Mouse (Mus musculus): ENCODE measurements around the gene Olfr569. TPM values are rescaled to one million over a fixed set of nuclear protein-coding genes. Genes with fewer than 3 reads are reported as not detected.

Olfr569 gene
- polyA plus RNA-seq (2012; fragmentation: generic; extraction: Trizol), result not detected

DNA sequence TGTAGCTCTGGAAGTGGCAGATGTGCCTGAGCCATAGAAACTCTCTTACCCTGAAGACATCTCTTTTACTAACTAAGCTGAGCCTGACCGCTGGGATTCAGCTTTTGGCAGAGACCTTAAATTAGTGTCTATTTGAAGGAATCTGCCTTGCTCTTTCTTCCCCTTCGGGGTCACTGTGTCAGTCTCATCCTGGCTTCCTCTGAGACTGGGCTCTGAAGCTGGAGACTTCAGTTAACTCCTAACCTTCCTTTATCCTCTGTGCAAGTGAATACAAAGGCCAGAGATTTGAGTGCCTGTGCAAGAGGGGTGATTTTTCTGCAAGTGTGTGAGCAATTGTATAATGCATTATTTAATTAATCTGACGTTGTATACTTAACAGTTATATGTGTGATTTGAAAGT is at the start of gene Olfr569:
Gene Olfr569, minus strand, starts transcription at position 101 of the 400 bp plus-strand sequence.
- Histone ChIP-seq H3K27me3 (ENCODE audit: control insufficient read depth, insufficient read depth, insufficient read length) (no peaks in the 10 kb centered on the region), H3K36me3 (ENCODE audit: control insufficient read depth, insufficient read depth) (no peaks in the 10 kb centered on the region), H3K4me2 (ENCODE audit: low read depth) (no peak within 1 kb of the TSS), H3ac (ENCODE audit: control insufficient read depth, insufficient read length) (no peak within 1 kb of the TSS), H3K4me3 (no peak within 1 kb of the TSS), H3K79me2 (ENCODE audit: control insufficient read depth, insufficient read depth) (no peaks in the 10 kb centered on the region)
- TF ChIP-seq MYOG (IDR thresholded peaks at IDR 0.05; ENCODE audit: control insufficient read depth in 1 of 3, insufficient read depth in 1 of 3, insufficient read length in 2 of 3, low read depth in 2 of 3), result no peak
- TF ChIP-seq MYOD1 (IDR thresholded peaks at IDR 0.05; ENCODE audit: control insufficient read depth in 1 of 3, insufficient read length in 2 of 3, low read depth in 2 of 3), result no peak
- TF ChIP-seq REST (IDR thresholded peaks at IDR 0.05; ENCODE audit: insufficient read depth, insufficient read length), result no peak
- no peak for TF ChIP-seq USF1 (IDR thresholded peaks at IDR 0.05; ENCODE audit: low read depth)
- TF ChIP-seq CEBPB (IDR thresholded peaks at IDR 0.05; ENCODE audit: insufficient read depth, poor library complexity, severe bottlenecking), result no peak
- no peak for TF ChIP-seq E2F4 (IDR thresholded peaks at IDR 0.05; ENCODE audit: insufficient read depth)

DNA sequence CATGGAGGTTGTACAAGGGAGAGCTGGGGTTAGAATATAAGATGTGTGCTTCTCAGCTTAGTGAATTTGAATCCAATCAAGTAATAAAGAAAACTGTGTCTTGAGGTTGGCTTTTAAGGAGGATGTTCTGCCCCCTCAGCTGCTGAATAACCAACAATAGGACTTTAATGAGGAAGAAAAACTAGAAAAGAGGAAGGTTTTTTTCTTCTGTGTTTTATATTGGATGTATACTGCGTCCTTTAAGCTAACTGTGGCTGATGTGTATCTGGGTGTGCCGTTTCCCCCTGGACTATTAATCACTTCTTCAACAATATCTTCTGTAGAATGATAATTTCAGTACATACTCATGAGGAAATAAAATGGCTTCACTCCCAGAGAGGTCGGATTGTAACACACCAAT is 36.4 kb upstream of the Olfr569 start:
- H3K4me3 ChIP-seq, result no peak overlapping the region
- H3ac ChIP-seq (ENCODE audit: control insufficient read depth, insufficient read length), result no peak overlapping the region

DNA sequence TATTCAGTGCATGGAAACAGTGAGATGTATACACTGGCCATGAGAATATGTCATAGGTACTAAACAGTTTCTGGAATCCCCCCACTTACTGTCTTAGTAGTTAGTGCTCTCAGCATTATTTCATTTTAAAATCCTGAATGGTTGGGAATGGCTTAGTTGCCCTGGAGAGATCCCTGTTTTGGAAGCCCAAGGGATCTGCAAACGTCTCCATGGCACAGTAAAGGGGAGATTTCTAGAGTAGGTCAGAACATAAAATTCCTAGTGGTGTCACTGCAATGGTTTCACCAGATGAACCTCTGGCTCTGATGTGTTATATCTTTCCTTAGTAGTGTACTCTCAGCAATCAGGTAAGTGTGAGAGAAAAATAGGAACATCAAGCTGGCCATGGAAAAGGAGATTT is 33.4 kb upstream of the Olfr569 start, which contains the start of gene Olfr572:
Gene Olfr572, plus strand, starts transcription at position 301 of the 400 bp plus-strand sequence.
- Histone ChIP-seq H3K4me3 (no peak within 1 kb of the TSS), H3K27me3 (ENCODE audit: control insufficient read depth, insufficient read depth, insufficient read length) (no peaks in the 10 kb centered on the region), H3K79me2 (ENCODE audit: control insufficient read depth, insufficient read depth) (no peaks in the 10 kb centered on the region), H3ac (ENCODE audit: control insufficient read depth, insufficient read length) (no peak within 1 kb of the TSS), H3K4me2 (ENCODE audit: low read depth) (no peak within 1 kb of the TSS), H3K36me3 (ENCODE audit: control insufficient read depth, insufficient read depth) (no peaks in the 10 kb centered on the region)
- no peak for TF ChIP-seq SRF (IDR thresholded peaks at IDR 0.05; ENCODE audit: control insufficient read depth, insufficient read length, low read depth)
- no peak for TF ChIP-seq REST (IDR thresholded peaks at IDR 0.05; ENCODE audit: insufficient read depth, insufficient read length)

More for the DNA sequence above, 36.4 kb upstream of the Olfr569 start:
- H3K4me2 ChIP-seq (ENCODE audit: low read depth), result no peak overlapping the region
- H3K27me3 ChIP-seq (ENCODE audit: control insufficient read depth, insufficient read depth, insufficient read length), result no peaks in the 10 kb centered on the region
- H3K36me3 ChIP-seq (ENCODE audit: control insufficient read depth, insufficient read depth), result no peaks in the 10 kb centered on the region
- TF ChIP-seq USF1 (IDR thresholded peaks at IDR 0.05; ENCODE audit: low read depth) (no peak), TCF3 (IDR thresholded peaks at IDR 0.05; ENCODE audit: insufficient read length, low read depth) (no peak), CEBPB (IDR thresholded peaks at IDR 0.05; ENCODE audit: insufficient read depth, poor library complexity, severe bottlenecking) (no peak), TCF12 (IDR thresholded peaks at IDR 0.05; ENCODE audit: insufficient read depth, poor library complexity, severe bottlenecking) (no peak), MYOD1 (IDR thresholded peaks at IDR 0.05; ENCODE audit: control insufficient read depth in 1 of 3, insufficient read length in 2 of 3, low read depth in 2 of 3) (no peak), SRF (IDR thresholded peaks at IDR 0.05; ENCODE audit: control insufficient read depth, insufficient read length, low read depth) (no peak), POLR2A (IDR thresholded peaks at IDR 0.05; ENCODE audit: insufficient read length, low read depth) (no peak), MAX (IDR thresholded peaks at IDR 0.05; ENCODE audit: low read depth) (no peak), REST (IDR thresholded peaks at IDR 0.05; ENCODE audit: insufficient read depth, insufficient read length) (no peak), E2F4 (IDR thresholded peaks at IDR 0.05; ENCODE audit: insufficient read depth) (no peak), POLR2AphosphoS2 (IDR thresholded peaks at IDR 0.05; ENCODE audit: insufficient read length, low read depth) (no peak), MYOG (IDR thresholded peaks at IDR 0.05; ENCODE audit: control insufficient read depth in 1 of 3, insufficient read depth in 1 of 3, insufficient read length in 2 of 3, low read depth in 2 of 3) (no peak)
- no peaks in the 10 kb centered on the region for H3K79me2 ChIP-seq (ENCODE audit: control insufficient read depth, insufficient read depth)

GRCm38 (mm10) chr7:102919632-102920031 is 28.9 kb upstream of the Olfr569 start:
- Histone ChIP-seq H3K36me3 (ENCODE audit: control insufficient read depth, insufficient read depth) (no peaks in the 10 kb centered on the region), H3ac (ENCODE audit: control insufficient read depth, insufficient read length) (no peak overlapping the region)
- TF ChIP-seq E2F4 (IDR thresholded peaks at IDR 0.05; ENCODE audit: insufficient read depth) (no peak), TCF3 (IDR thresholded peaks at IDR 0.05; ENCODE audit: insufficient read length, low read depth) (no peak), SRF (IDR thresholded peaks at IDR 0.05; ENCODE audit: control insufficient read depth, insufficient read length, low read depth) (no peak), MYOG (IDR thresholded peaks at IDR 0.05; ENCODE audit: control insufficient read depth in 1 of 3, insufficient read depth in 1 of 3, insufficient read length in 2 of 3, low read depth in 2 of 3) (no peak), POLR2AphosphoS2 (IDR thresholded peaks at IDR 0.05; ENCODE audit: insufficient read length, low read depth) (no peak), POLR2A (IDR thresholded peaks at IDR 0.05; ENCODE audit: insufficient read length, low read depth) (no peak), USF1 (IDR thresholded peaks at IDR 0.05; ENCODE audit: low read depth) (no peak), REST (IDR thresholded peaks at IDR 0.05; ENCODE audit: insufficient read depth, insufficient read length) (no peak), TCF12 (IDR thresholded peaks at IDR 0.05; ENCODE audit: insufficient read depth, poor library complexity, severe bottlenecking) (no peak), MAX (IDR thresholded peaks at IDR 0.05; ENCODE audit: low read depth) (no peak), CEBPB (IDR thresholded peaks at IDR 0.05; ENCODE audit: insufficient read depth, poor library complexity, severe bottlenecking) (no peak), MYOD1 (IDR thresholded peaks at IDR 0.05; ENCODE audit: control insufficient read depth in 1 of 3, insufficient read length in 2 of 3, low read depth in 2 of 3) (no peak)

DNA sequence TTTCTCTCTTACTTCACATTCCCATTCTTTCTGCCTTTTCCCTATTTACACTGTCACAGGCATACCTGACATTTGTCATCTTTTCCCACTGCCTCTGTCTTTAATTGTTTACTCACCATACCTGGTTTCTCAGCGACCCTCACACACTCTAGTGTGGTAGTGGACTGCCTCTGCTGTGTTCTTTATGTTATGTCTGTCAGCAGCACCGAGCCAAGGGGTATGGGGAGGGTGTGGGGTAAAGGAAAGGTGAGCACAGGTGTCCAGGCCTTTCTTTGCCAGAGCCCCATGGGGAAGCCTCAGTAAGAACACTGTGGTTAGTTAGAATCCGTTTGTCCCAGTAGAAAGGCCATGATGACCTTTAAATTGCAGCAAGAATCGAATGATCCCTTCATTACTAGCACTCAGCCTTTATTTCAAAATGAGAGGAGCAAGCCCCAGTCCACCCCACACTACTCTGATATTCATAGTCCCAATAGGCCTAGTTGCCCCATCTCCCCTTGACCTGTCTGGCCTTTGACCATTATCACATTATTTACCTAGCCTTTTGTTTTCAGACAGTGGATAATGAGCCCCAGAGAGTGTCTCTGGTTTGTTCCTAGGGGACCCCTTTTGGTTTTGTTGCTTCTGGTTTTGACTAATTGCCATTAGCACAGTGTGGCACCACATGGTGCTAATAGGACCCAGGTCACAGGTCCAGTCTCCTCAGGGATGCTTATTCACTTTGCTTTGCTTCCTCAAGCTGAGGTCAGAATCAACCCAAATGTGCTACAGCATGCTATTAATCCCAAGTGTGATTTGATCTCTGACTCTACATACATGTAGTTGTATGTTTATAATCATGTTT is 26.6 kb upstream of the Olfr569 start, which contains the start of gene Olfr571:
Gene Olfr571, minus strand, starts transcription at position 505 of the 844 bp plus-strand sequence.
- no peaks in the 10 kb centered on the region for H3K79me2 ChIP-seq (ENCODE audit: control insufficient read depth, insufficient read depth)
- H3K4me2 ChIP-seq (ENCODE audit: low read depth), result no peak within 1 kb of the TSS
- TF ChIP-seq MYOD1 (IDR thresholded peaks at IDR 0.05; ENCODE audit: control insufficient read depth in 1 of 3, insufficient read length in 2 of 3, low read depth in 2 of 3), result no peak
- TF ChIP-seq REST (IDR thresholded peaks at IDR 0.05; ENCODE audit: insufficient read depth, insufficient read length), result no peak
- no peak for TF ChIP-seq CEBPB (IDR thresholded peaks at IDR 0.05; ENCODE audit: insufficient read depth, poor library complexity, severe bottlenecking)
- TF ChIP-seq TCF3 (IDR thresholded peaks at IDR 0.05; ENCODE audit: insufficient read length, low read depth), result no peak
- TF ChIP-seq SRF (IDR thresholded peaks at IDR 0.05; ENCODE audit: control insufficient read depth, insufficient read length, low read depth), result no peak
- no peak for TF ChIP-seq POLR2A (IDR thresholded peaks at IDR 0.05; ENCODE audit: insufficient read length, low read depth)
- no peak for TF ChIP-seq MAX (IDR thresholded peaks at IDR 0.05; ENCODE audit: low read depth)
- no peak for TF ChIP-seq E2F4 (IDR thresholded peaks at IDR 0.05; ENCODE audit: insufficient read depth)
- no peak within 1 kb of the TSS for H3K4me3 ChIP-seq
- no peaks in the 10 kb centered on the region for H3K27me3 ChIP-seq (ENCODE audit: control insufficient read depth, insufficient read depth, insufficient read length)
- H3K36me3 ChIP-seq (ENCODE audit: control insufficient read depth, insufficient read depth), result no peaks in the 10 kb centered on the region
- no peak within 1 kb of the TSS for H3ac ChIP-seq (ENCODE audit: control insufficient read depth, insufficient read length)

More at GRCm38 (mm10) chr7:102919632-102920031, 28.9 kb upstream of the Olfr569 start:
- no peaks in the 10 kb centered on the region for H3K79me2 ChIP-seq (ENCODE audit: control insufficient read depth, insufficient read depth)
- no peak overlapping the region for H3K4me3 ChIP-seq
- no peak overlapping the region for H3K4me2 ChIP-seq (ENCODE audit: low read depth)
- no peaks in the 10 kb centered on the region for H3K27me3 ChIP-seq (ENCODE audit: control insufficient read depth, insufficient read depth, insufficient read length)

Data from myocyte (in vitro differentiated cells).